Mouse (Mus musculus): ENCODE results near the gene Gm17581.
"Not testable (repeated sequence)": the region's sequence is repeated elsewhere in the genome, so short reads cannot be mapped to it uniquely, and the experiment has no call there.

Gene Gm17581

DNA sequence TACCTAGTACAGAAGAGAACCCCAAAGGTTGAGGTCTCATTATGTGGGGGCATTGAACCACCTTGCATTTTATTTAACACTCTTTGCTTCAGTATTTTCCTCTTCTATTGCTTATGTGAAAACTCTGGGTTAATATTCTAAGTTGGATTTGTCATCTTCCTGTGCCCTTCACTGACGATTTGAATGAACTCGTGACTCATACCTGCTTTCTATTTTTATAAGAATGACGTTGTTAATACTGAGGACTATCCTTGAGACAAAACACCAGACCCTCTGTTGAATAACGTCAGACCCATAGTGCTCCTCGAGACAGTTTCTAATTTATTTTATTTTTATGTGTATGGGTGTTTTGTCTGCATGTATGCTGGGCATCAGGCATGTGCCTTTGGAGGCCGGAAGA lies 1.3 kb upstream of the Gm17581 start:
- no peak for DNase-seq

DNA sequence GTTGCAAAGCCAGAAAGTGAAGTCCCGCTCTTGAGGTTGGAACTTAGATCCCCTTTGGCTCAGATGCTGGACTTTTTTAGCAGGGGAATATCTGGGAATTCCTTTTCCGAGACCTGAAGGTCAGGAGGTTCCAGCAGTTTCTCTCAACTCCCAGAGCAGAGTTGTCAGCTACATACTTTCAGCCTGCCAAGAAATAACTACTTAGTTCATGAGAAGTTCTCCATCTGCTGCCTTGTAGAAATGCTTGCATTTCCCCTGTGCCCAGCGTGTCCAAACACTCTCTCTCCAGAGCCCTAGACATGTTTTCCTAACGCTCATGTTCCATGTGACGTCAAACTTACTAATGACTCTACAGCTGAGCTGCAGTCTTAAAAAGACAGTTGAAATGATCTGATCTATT lies 586 bp downstream of the Gm17581 start:
- DNase-seq = no peak

DNA sequence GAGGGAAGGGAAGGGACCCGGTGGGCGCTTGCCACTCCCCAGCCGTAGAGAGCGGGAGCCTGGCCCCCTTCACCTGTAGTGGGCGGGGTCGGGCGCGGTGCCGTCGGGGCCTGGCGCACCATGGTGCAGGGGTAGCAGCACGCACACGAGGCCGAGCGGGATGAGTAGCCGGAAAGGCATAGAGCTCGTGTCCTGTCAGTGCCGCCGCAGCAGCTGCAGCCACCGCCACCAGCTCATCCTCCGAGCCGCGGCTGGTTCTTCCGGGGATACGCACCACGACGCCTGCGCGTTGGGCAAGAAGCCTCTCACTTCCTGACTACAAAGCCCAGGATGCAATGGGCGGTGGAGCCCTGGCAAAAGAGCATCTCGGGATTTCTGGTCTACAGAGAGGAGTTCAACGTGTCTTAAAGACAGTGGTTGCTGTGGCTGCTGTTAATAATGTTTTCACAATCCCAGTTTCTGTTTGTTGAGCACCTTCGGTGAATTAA lies 6.5 kb downstream of the Gm17581 start, which contains the start of gene Edem2:
TSS of gene Edem2 (minus strand) at position 318 of the 488 bp plus-strand sequence.
- DNase-seq = peak; percentile 89

DNA sequence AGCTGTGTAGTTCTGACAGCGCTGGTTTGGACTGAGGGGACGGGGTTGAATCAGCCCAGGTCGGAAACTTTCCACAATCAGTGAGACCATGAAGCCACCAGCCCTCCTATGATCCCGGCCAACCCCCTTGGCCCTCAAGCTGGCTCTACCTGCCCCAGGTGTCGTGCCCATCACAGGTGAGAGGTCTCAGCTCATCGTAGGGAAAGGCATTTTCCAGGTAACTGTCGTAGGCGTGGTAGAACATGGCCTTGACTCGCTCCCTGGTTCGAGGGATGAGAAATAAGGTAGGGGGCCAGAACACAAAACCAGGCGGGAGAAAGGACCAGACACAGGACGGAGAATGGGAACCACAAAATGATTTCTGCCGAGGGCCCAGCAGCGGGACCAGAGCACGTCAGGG lies 6.9 kb downstream of the Gm17581 start:
- no peak for DNase-seq

DNA sequence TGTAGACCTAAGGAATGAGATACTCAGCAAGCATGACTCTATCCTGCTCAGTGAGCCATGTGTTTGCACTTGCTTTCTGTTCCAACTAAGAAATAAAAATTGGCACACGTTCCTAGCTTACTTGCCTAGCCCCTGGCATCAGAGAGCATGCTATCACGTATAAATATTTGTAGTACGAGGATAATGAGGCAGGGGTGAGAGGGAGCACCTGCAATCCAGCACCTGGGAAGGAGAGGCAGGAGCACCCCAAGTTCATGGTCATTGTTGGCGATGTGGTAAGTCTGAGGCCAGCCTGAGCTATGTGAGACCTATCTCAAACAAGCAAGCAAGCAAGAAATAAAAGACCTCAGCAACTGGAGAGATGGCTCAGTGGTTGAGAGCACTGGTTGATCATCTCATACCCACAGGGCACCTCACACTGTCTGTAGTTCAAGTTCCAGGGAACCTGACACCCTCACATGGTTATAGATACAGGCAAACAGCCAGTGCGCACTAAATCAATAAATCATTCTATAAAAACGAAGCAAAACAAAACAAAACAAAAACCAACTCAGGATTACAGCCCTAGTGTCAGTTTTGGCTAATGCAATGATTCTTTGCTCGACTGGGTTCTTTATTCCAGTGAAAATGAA lies 7.8 kb downstream of the Gm17581 start:
- DNase-seq = no peak

DNA sequence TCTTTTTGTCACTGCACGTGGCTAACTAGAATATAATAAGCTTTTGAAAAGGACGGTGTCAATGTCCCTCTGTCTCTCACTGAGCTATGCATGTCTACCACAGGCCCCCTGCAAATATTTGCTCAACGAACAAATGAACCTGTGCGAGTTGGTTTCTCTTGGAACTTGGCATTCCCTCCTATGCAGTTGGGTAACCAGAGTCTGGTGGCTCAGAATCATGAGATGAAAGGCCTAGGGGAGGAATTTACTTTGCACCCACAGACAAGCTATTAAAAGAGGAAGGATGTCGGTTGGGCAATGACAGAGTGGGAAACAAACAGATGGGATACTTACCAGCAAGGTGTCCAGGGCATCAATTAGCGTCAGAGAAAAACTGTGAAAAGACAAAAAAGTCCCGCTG lies 9.4 kb downstream of the Gm17581 start:
- DNase-seq = no peak

DNA sequence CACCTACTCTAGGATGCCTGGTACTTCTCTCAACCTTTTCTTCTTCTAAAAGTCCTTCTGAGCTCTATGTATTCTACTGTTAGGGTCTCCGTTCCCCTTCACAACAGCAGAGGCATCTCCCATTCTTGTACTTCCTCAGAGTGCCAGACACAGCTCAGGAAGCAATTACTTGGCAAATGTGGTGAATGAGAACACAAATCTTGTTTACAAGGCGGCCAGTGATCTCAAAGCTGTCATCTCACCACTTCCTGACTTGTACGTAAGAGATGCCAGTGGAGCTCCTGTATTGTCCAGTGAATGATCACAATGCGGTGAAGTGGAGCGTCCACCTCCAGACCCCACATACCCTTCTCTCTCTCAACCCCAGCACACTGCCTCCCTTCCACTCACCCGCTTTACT lies 11.1 kb downstream of the Gm17581 start:
- DNase-seq = no peak

DNA sequence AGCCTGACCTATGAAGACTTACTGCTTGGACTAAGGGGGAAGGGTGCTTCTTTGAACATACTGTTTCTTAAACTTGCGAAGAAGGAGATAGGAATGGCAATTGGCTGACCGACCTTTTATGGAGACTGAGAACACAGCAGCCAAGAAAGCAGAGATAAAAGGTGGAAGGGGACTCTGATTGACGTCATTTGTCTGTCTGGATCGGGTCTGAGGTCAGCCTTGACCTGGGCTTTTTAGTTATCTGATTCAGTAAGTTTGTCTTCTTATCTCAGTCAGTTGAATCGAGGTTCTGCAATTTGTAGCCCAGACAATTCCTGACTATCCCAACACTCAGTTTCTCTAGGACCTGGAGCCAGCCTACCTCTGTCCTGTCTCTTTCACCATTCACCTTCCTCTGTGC lies 11.6 kb downstream of the Gm17581 start:
- DNase-seq = no peak

DNA sequence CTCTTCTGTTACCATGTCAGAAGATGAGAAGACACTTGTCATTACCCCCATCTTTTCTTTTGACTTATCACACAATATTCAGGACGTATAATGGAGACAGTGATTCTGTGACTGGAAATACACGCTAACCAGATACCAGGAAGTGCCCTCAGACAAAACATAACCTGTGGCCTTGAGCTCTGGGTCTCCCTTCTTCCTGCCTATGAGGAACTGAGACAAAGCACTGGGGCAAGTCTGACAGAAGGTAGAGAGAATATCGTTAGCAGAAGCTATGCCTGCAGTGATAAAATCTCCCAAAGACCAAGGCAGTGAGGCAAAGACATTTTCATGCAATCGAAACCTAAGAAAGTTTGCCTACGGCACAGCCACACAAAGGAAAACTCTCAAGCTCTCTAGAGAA lies 15.1 kb downstream of the Gm17581 start:
- no peak for DNase-seq

DNA sequence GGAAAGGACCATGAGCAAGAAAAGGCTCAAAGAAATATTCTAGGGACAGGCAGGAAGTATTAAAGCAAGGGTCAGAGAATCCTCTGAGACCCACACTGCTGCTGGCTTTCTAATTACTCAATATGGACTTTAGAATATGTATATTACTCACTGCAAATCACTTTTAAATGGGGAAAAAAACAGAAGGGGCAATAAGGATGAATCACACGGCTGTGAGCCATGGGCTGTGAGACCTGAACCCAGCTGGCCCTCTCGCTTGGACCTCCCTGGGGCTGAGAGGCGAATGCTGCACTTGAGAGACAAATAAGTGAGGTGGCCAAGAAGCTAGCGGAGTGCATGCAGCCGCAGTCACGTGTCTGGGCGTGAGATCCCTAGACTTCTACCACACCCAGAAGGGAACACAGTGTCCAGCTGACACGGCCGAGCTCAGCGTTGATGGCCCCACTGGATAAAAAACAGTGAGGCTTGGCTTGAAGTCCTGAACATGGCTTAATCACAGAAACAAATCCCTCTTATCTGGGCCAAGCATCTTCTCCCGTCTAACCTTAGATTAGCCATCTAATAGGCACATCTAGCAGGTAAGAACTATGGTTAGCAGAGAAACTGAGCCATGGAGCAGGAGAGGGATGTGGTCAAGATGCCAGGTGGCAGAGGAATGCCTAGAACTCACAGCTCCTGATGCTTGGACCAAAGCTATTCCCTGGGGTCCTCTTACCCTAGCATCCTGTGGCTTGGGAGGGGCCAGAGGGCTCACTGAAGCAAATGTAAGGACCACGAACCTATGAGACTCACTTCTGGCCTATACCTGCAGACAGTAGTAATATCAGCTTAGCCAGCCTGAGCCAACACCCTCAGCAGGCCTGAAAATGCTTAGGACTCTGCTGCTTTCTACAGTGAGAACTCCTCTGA lies 18.3 kb downstream of the Gm17581 start:
- no peak for DNase-seq

DNA sequence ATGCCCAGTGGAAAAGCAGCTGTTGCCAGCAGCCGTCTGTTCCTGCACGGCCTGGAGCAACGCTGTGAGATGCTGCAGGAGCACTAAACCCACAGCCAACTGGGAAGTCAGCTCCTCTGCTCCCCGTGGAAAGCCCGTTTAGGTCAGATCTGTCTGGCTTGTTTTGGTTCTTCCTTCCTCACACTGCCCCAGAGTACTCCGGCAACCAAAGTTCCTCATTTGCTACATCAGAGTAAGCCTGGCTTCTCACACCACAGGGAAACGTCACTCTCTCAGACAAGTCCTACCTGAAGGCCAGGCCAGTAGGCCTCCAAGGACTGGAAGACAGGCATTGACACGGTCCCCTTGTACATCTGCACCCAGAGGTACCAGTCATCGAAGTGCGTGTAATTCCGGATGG lies 25.1 kb downstream of the Gm17581 start:
- no peak for DNase-seq

DNA sequence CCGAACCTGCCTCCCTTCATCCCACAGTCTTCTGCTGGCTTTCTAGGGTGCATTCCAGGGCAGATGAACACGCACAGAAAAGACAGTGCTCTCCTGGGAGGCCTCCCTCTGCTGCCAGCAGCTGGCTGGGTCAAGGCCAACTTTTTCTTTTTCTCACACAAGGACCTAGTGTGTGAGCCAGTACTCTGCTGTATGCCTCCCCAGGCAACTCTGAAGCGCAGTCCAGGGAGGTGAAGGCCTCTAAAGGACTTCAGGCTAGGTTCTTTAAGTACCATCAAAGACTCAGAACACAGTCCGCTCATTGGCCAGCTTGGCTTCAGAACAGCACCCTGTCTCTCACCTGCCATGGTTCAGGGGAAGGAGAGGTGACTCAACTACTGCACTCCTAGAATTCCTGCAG lies 28.4 kb downstream of the Gm17581 start:
- no peak for DNase-seq

DNA sequence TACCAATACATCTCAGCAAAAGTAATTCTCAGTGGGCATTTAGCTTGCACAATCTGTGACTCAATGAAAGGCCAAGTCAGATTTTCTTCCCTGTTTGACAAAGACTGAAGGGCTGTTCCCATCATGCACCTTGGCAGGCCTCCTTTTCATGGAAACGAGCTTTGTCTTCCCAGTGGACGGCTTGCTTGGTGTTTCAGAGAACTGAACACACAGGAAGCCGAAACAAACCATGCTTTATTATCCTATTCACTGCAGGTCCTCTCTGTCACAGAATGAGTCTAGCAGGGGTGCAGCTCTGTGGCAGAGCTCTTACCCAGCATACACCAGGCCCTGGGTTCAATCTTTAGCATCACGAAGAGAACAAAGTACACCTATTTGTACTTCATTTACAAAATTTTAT lies 32.0 kb downstream of the Gm17581 start:
- DNase-seq = no peak

DNA sequence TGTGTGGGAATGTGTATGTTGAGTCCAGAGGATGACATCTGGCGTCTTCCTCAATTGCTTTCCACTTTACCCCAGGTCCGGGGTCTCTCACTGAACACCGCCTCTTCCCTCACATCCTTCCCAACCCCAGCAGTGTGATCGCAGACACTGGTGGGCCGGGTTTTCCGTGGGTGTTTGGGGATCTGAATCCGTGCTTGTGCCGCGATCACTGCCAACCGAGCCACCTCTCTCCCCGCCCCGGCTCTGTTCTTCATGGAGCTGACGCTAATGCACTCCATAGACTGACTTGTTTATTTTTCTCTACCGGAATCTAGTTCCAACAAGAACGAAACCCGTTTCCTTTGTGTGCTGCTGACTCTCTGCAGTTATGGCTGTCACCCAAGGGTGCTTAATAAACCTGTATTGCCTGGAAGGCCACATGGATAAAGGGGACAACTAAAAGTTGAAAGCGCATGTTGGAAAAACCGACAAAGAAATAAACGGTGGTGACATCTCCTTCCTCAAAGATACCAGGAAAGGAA lies 34.2 kb downstream of the Gm17581 start:
- no peak for DNase-seq

DNA sequence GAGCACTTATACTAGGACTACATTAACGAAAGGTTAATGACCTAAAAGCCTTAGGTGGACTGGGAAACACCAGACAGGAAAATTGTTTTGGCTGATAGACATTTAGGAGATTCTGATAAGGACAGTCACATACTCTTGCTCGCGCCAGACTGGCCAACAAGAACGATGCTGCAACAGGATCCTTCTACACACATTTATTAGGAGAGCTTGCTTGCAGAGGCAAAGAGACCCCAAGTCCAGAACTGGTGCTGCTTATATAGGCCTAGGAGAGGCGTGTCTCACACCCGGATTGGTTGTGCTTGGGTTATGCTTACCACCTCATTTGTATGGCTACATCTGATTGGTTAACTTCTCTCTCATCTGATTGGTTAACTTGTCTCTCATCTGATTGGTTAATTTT lies 37.2 kb downstream of the Gm17581 start:
- DNase-seq = not testable (repeated sequence)

DNA sequence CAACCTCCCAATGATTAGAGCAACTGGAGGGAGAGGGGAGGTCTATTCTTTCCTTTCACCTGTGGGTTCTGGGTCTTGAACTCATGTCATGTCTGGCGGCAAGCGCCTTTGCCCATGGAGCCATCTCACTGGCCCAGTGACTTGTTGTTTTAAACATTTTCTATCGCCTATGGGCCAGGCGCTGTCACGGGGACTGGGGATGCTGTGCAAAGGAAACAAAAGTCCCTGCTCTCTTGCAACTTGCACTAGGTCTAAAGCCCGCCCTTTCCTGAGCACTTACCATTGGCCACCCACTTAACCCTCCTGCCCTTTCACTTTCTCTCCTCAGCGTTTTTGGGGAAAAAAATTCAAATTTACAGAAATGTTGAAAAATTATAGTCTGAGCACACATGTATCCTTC lies 38.8 kb downstream of the Gm17581 start:
- no peak for DNase-seq

DNA sequence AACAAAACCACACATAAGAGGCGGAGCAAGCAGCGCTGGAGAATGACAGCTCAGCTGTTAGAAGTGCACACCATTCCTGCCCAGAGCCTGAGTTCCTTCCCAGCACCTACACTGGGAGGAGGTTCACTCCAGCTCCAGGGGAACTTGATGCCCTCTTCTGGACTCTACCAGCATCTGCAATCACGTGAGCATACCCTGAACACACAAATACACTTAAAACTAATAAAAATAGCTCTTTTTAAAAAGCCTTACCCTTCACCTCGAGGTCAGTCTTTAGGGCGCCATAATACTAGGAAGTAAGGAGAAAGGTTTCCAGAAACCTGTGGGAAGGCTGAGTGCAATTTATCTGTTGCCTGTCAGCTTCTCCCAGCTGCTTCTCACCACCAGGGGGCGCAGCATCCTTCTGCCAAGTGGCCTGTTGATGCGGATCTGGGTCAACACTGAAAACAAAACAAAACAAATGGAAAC lies 39.5 kb downstream of the Gm17581 start:
- DNase-seq = peak; percentile 93

DNA sequence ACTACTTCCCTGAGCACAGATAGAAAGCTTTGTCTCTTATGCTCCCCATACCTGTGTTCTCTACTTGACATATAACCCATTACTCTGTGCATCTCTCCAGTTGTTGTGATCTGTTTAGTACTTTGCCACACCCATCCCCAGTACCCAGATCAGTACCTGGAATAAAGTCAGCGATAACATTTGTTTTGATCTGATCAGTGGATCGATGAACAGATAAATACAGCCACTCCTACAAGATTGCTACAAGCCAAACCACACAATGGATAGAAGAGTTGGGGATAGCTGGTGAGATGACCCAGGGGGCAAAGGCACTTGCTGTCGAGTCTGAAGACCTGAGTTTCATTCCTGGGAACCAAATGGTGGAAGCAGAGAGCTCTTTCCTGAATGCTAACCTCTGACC lies 40.4 kb downstream of the Gm17581 start:
- no peak for DNase-seq

DNA sequence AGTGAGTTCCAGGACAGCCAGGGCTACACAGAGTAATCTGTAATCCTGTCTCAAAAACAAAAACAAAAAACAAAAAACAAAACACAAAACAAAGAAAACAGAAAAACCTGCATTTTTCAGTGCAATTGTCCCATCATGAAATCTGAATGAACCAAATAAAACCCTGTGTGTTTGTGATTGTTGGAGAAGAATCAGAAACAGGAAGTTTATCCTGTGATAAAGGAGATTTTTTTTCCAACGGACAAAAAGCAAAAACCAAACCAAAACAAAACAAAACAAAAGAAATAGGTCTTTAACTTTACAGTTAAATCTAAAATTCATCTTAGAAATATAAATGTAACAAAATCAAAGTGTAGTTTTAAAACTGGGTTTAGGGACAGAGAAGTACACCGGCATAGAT lies 41.1 kb downstream of the Gm17581 start:
- no peak for DNase-seq

DNA sequence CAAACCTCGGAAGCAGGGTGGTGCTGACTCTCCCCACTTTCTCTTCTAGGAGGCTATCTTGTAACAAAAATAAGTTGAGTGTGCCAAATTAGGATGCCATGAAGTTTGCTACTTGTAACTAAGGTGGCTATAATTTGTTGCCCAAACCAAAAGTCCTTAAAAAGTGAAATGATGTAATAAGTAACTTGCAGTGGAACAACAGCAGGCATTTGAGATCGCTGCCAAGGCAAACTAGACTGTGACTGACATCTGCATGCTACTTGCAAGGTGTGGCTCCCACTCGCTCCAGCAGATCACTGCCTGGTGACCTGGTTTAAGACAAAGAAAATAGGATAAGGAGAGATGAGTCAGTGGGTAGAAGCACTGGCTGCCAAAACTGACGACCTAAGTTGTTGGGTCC lies 42.5 kb downstream of the Gm17581 start:
- DNase-seq = no peak

DNA sequence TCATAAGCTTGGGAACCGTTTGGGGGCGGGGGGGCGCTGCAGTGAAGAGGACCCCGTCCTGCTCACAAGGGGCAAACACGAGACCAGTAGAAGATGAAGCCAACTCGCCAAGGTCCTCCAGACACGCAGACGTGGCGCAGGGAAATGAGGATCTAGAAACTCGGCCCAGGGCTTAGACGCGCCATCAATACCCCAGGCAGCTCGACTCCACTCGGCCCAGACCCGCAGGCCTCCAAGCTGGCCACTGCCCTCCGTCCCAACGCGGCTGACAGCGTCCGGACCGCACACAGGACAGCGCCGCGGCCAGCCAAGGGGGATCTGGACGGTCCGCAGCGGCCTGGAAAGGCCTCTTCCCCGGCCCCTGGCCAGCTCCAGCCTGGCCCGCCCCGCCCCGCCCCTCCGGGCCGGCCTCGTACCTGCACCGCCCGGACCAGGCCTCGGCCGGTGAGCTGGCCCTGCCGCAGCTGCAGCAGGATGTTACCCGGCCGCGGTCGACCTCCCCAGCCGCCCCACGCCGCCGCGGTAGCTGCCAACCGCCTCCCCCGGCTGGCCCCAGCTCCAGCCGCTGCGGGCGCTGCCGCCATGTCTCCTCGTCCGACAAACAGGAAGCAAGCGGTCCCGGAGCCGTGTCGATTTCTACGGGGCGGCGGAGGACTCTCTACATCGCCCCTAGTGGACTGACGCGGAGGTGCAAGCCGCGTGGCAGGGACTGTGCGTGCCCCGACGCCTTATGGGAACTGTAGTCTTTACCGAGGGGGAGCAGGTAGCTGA lies 43.8 kb downstream of the Gm17581 start, which contains the start of gene Trpc4ap:
TSS of gene Trpc4ap (minus strand) at position 662 of the 771 bp plus-strand sequence.
- peak; percentile 97 for DNase-seq

DNA sequence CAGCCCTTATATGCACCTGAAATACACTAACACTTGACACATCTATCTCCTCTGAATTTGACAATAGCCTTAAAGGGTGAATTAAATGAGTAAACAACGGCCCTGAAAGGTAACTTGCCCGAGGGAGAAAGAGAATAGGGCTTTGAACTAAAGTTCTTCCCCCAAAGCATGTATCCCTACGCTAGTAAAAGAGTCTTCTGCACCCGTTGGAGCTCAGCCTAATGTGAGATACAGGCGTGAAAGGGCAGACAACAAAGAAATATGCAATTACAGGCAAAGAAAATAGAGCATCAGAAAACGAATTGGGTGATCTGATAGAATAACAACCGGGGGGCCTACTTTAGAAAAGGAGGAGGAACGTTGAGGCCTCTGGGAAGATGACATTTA lies 44.3 kb downstream of the Gm17581 start:
- no peak for DNase-seq

DNA sequence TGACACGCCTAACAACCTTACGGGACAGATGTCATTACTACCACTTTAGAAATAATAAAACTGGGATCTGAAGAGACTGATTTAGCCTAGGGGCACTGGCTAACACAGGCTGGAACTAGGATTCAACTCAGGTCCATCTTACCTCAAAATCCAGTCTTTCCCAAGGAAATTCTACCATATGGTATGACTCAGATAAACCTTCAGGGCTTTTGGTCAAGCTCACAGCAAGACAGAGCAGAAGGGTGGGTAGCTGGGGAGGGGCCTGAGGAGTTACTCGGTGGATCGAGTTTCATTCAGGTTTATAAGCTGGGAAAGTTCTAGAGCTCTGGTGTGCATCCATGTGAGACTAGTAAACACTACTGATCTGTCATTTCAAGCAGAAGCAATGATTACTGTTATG lies 46.5 kb downstream of the Gm17581 start:
- no peak for DNase-seq
